Mouse (Mus musculus) ovary, adult 10 weeks (tissue): ENCODE measurements around the gene Guca2a. TPM values are rescaled to one million over a fixed set of nuclear protein-coding genes. Genes with fewer than 3 reads are reported as not detected.

Source experiments
- polyA plus RNA-seq: library from polyadenylated mRNA; stranded (reverse); fragments of 350-450 nt; fragmentation: Illumina TruSeq; extraction: RNeasy Lipid Tissue Mini Kit (QIAGEN cat#74804); gene quantifications from one replicate; pipeline ENCODE4 v1.2.3, GENCODE M21; 2014

Gene Guca2a
- polyA plus RNA-seq: not detected

DNA sequence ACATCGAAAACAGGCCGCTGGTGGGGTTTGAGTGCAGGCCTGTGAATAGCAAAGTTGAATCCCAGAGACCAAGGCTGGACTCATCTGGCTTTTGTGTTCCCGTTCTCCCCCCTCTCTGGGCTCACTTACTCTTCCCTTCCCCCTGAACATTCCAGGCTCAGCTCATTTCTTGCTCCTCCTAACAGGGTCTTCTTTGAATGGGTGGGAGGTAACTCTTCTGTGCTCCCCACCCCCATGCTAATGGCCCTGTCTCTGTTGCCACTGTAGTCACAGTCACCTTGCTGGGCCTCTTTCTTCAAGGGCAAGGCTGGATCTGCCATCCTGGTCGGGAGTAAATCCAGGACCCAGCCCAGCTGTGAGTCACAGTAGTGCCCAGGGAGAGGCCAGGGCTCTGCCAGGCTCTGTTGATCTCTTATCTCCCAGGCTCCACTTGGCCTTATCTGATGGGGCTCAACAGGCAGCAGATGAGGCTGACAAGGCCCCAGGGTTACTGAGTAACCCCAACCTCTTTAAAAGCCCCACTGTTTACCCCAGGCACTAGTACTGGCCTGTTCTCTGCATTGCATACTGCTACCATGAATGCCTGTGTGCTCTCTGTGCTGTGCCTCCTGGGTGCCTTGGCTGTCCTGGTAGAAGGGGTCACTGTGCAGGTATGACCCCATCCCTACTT, at the start of gene Guca2a:
Gene Guca2a, plus strand, starts transcription at position 529 of the 670 bp plus-strand sequence.

DNA sequence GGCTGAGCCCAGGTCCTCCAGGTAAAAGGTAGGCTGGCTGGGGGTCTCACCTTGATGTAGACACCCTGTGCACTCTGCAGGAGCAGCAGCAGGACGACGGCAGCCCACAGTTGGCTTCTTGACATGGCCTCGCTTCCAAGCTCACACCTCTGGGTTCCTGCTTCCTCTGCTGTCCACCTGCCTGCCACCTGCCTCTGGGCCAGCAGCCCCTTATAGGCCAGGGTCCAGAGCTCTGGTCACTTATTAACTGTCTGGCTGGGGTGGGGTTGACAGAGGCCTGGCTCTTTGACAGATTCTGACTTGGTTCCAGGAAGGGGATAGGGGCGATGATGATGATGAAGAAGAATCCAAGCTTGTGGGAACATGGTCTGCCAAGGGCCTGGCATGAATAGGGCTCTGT, 21.2 kb downstream of the Guca2a start, which contains the start of gene Guca2b:
Gene Guca2b, minus strand, starts transcription at position 224 of the 400 bp plus-strand sequence.

Other genes with a start within 250 kb of the Guca2a start
- gene Ccdc30, start 222.2 kb upstream of the Guca2a start, polyA plus RNA-seq: 11.7 TPM
- 19.5 TPM for gene Ppcs, start 215.3 kb upstream of the Guca2a start, polyA plus RNA-seq
- 2.0 TPM for gene Zmynd12, start 214.9 kb upstream of the Guca2a start, polyA plus RNA-seq
- gene Rimkla, start 145.1 kb upstream of the Guca2a start, polyA plus RNA-seq: 6.5 TPM
- 117 TPM for gene Foxj3, start 100.7 kb upstream of the Guca2a start, polyA plus RNA-seq
- 5.0 TPM for gene Frg2f1, start 98.2 kb upstream of the Guca2a start, polyA plus RNA-seq
- gene Guca2b, start 21.2 kb downstream of the Guca2a start, polyA plus RNA-seq: not detected
- gene Hivep3, start 96.1 kb downstream of the Guca2a start, polyA plus RNA-seq: 4.2 TPM